Mouse (Mus musculus) MEL (cell line): ENCODE results near the gene Wnt1. TPM values are rescaled to one million over a fixed set of nuclear protein-coding genes. Genes with fewer than 3 reads are reported as not detected.

ENCODE experiments used
- DNase-seq: peaks from one replicate; pipeline ENCODE4 v3.0.0; 2011; ENCODE audit warnings: low read depth, low spot score
- H3K27ac ChIP-seq: 2 replicates; pipeline ENCODE4 v1.5.1; 2012; ENCODE audit warnings: low read depth, mild to moderate bottlenecking, control low read depth, low read length, moderate library complexity; ENCODE audit not compliant: control insufficient read depth
- H3K27me3 ChIP-seq, 2 experiments: fragments of 150-350 bp in 1 of 2; sonication (generic) in 1 of 2; 2 replicates each; pipeline ENCODE4 v1.6.1; 2012; ENCODE audit warnings: low read length in 2 of 2, mild to moderate bottlenecking in 2 of 2, improper control_type of control experiment in 1 of 2, moderate library complexity in 1 of 2; ENCODE audit not compliant: insufficient read depth in 2 of 2, control insufficient read depth in 1 of 2
- H3K36me3 ChIP-seq, 2 experiments: 2 replicates each; pipeline ENCODE4 v1.6.1; 2012 to 2014; ENCODE audit warnings: low read length in 2 of 2, improper control_type of control experiment in 1 of 2, inconsistent platforms in 1 of 2, mild to moderate bottlenecking in 1 of 2; ENCODE audit not compliant: insufficient read depth in 2 of 2, control insufficient read depth in 1 of 2
- H3K4me1 ChIP-seq, 2 experiments: fragments of 150-350 bp in 1 of 2; sonication (generic) in 1 of 2; 2 replicates each; pipeline ENCODE4 v1.6.1; 2012; ENCODE audit warnings: low read length in 2 of 2, improper control_type of control experiment in 1 of 2, mild to moderate bottlenecking in 1 of 2; ENCODE audit not compliant: insufficient read depth in 2 of 2, control insufficient read depth in 1 of 2
- H3K4me3 ChIP-seq, 2 experiments: fragments of 150-350 bp in 1 of 2; sonication (generic) in 1 of 2; 2 replicates each; pipeline ENCODE4 v1.5.1; 2012; ENCODE audit warnings: low read depth in 2 of 2, low read length in 2 of 2, mild to moderate bottlenecking in 2 of 2, moderate library complexity in 2 of 2, control low read depth in 1 of 2, improper control_type of control experiment in 1 of 2; ENCODE audit not compliant: control insufficient read depth in 1 of 2, insufficient read depth in 1 of 2
- H3K79me2 ChIP-seq: 2 replicates; pipeline ENCODE4 v1.6.1; 2012; ENCODE audit warnings: mild to moderate bottlenecking, low read length, moderate library complexity; ENCODE audit not compliant: control insufficient read depth, poor library complexity, insufficient read depth
- H3K9ac ChIP-seq: 2 replicates; pipeline ENCODE4 v1.6.1; 2012; ENCODE audit warnings: low read depth, mild to moderate bottlenecking, control low read depth, low read length, moderate library complexity; ENCODE audit not compliant: control insufficient read depth, poor library complexity, severe bottlenecking
- H3K9me3 ChIP-seq: fragments of 150-350 bp; sonication (generic); replicated peaks from 2 replicates; pipeline ENCODE4 v1.6.1; 2012; ENCODE audit warnings: mild to moderate bottlenecking, low read length, improper control_type of control experiment, moderate library complexity; ENCODE audit not compliant: insufficient read depth
- ELF1 ChIP-seq: IDR thresholded peaks from 2 replicates; pipeline ENCODE4 v1.6.1; 2014; ENCODE audit warnings: low read depth, mild to moderate bottlenecking, inconsistent platforms, low read length, improper control_type of control experiment, moderate library complexity
- EP300 ChIP-seq, 2 experiments: IDR thresholded peaks; 2 replicates each; pipeline ENCODE4 v1.6.1; 2011; ENCODE audit warnings: improper control_type of control experiment in 2 of 2, low read length in 2 of 2, low read depth in 1 of 2, mild to moderate bottlenecking in 1 of 2
- ETS1 ChIP-seq: IDR thresholded peaks from 2 replicates; pipeline ENCODE4 v1.6.1; 2012; ENCODE audit warnings: low read depth, mild to moderate bottlenecking, inconsistent platforms, low read length, improper control_type of control experiment, moderate library complexity
- GATA1 ChIP-seq: IDR thresholded peaks from 2 replicates; pipeline ENCODE4 v1.6.1; 2011; ENCODE audit warnings: low read depth, low read length, improper control_type of control experiment
- HCFC1 ChIP-seq: IDR thresholded peaks from 2 replicates; pipeline ENCODE4 v1.6.1; 2012; ENCODE audit warnings: low read depth, mild to moderate bottlenecking, inconsistent platforms, low read length, improper control_type of control experiment, moderate library complexity
- JUND ChIP-seq: IDR thresholded peaks from 2 replicates; pipeline ENCODE4 v1.6.1; 2011; ENCODE audit warnings: low read depth, mild to moderate bottlenecking, improper control_type of control experiment, low read length
- KAT2A ChIP-seq: conservative IDR thresholded peaks from 2 replicates; pipeline ENCODE4 v1.6.1; 2012; ENCODE audit warnings: low read depth, low read length, improper control_type of control experiment, inconsistent platforms
- MAFK ChIP-seq: IDR thresholded peaks from 2 replicates; pipeline ENCODE4 v1.6.1; 2011; ENCODE audit warnings: low read depth, mild to moderate bottlenecking, low read length, improper control_type of control experiment, borderline replicate concordance
- MAX ChIP-seq: IDR thresholded peaks from 2 replicates; pipeline ENCODE4 v1.6.1; 2011; ENCODE audit warnings: low read length, improper control_type of control experiment
- MAZ ChIP-seq: IDR thresholded peaks from 2 replicates; pipeline ENCODE4 v1.6.1; 2012; ENCODE audit warnings: low read depth, mild to moderate bottlenecking, inconsistent platforms, low read length, improper control_type of control experiment
- MEF2A ChIP-seq: IDR thresholded peaks from 2 replicates; pipeline ENCODE4 v1.6.1; 2014; ENCODE audit warnings: low read depth, mild to moderate bottlenecking, inconsistent platforms, low read length, improper control_type of control experiment; ENCODE audit not compliant: poor library complexity, insufficient replicate concordance, severe bottlenecking; ENCODE audit errors: extremely low read depth
- MXI1 ChIP-seq: IDR thresholded peaks from 2 replicates; pipeline ENCODE4 v1.6.1; 2011; ENCODE audit warnings: mild to moderate bottlenecking, low read depth, low read length, improper control_type of control experiment
- NRF1 ChIP-seq: IDR thresholded peaks from 2 replicates; pipeline ENCODE4 v1.6.1; 2014; ENCODE audit warnings: low read depth, mild to moderate bottlenecking, inconsistent platforms, low read length, improper control_type of control experiment, moderate library complexity; ENCODE audit not compliant: poor library complexity, insufficient read depth, severe bottlenecking
- POLR2A ChIP-seq, 2 experiments: IDR thresholded peaks; 2 replicates each; pipeline ENCODE4 v1.6.1; 2011 to 2012; ENCODE audit warnings: low read length in 2 of 2, mild to moderate bottlenecking in 2 of 2, control low read depth in 1 of 2, improper control_type of control experiment in 1 of 2, low read depth in 1 of 2, moderate library complexity in 1 of 2; ENCODE audit not compliant: control insufficient read depth in 1 of 2, insufficient read depth in 1 of 2, poor library complexity in 1 of 2
- POLR2AphosphoS2 ChIP-seq: IDR thresholded peaks from 2 replicates; pipeline ENCODE4 v1.6.1; 2011; ENCODE audit warnings: low read length, improper control_type of control experiment
- RAD21 ChIP-seq: IDR thresholded peaks from 2 replicates; pipeline ENCODE4 v1.6.1; 2011; ENCODE audit warnings: mild to moderate bottlenecking, low read depth, low read length, improper control_type of control experiment
- SMC3 ChIP-seq: IDR thresholded peaks from 2 replicates; pipeline ENCODE4 v1.6.1; 2011; ENCODE audit warnings: low read depth, low read length, improper control_type of control experiment
- TBP ChIP-seq: IDR thresholded peaks from 2 replicates; pipeline ENCODE4 v1.8.0; 2011; ENCODE audit warnings: low read depth, low read length, improper control_type of control experiment
- TCF12 ChIP-seq: IDR thresholded peaks from 2 replicates; pipeline ENCODE4 v1.6.1; 2014; ENCODE audit warnings: low read depth, mild to moderate bottlenecking, inconsistent platforms, low read length, improper control_type of control experiment, moderate library complexity
- UBTF ChIP-seq: IDR thresholded peaks from 2 replicates; pipeline ENCODE4 v1.6.1; 2012; ENCODE audit warnings: low read depth, mild to moderate bottlenecking, inconsistent platforms, low read length, improper control_type of control experiment, moderate library complexity, borderline replicate concordance; ENCODE audit not compliant: insufficient read depth
- USF1 ChIP-seq: IDR thresholded peaks from 2 replicates; pipeline ENCODE4 v1.6.1; 2014; ENCODE audit warnings: low read depth, mild to moderate bottlenecking, inconsistent platforms, low read length, improper control_type of control experiment, moderate library complexity
- USF2 ChIP-seq, 2 experiments: IDR thresholded peaks; 2 replicates each; pipeline ENCODE4 v1.6.1; 2011 to 2012; ENCODE audit warnings: improper control_type of control experiment in 2 of 2, low read length in 2 of 2, borderline replicate concordance in 1 of 2, inconsistent platforms in 1 of 2, low read depth in 1 of 2, mild to moderate bottlenecking in 1 of 2; ENCODE audit not compliant: insufficient read depth in 1 of 2
- ZC3H11A ChIP-seq: IDR thresholded peaks from 2 replicates; pipeline ENCODE4 v1.6.1; 2012; ENCODE audit warnings: low read depth, mild to moderate bottlenecking, inconsistent platforms, low read length, improper control_type of control experiment
- ZKSCAN1 ChIP-seq: IDR thresholded peaks from 2 replicates; pipeline ENCODE4 v1.6.1; 2012; ENCODE audit warnings: low read depth, mild to moderate bottlenecking, inconsistent platforms, low read length, improper control_type of control experiment, moderate library complexity
- ZNF384 ChIP-seq: IDR thresholded peaks from 2 replicates; pipeline ENCODE4 v1.6.1; 2012; ENCODE audit warnings: low read depth, mild to moderate bottlenecking, inconsistent platforms, low read length, improper control_type of control experiment
- polyA plus RNA-seq, 2 experiments: library from polyadenylated mRNA; stranded (reverse) in 1 of 2; unstranded in 1 of 2; fragments of >175 nt in 1 of 2; fragments of >200 nt in 1 of 2; gene quantifications; 2 replicates each; pipeline versions ENCODE4 v1.2.1 to v1.2.4; 2012; ENCODE audit warnings: low replicate concordance in 2 of 2, low read depth in 1 of 2; ENCODE audit not compliant: insufficient read length in 2 of 2, insufficient read depth in 1 of 2, missing spikeins in 1 of 2
- total RNA-seq: library from RNA; depleted of rRNA; stranded (reverse); fragments of 300-350 nt; gene quantifications from 2 replicates; pipeline ENCODE4 v1.2.3, GENCODE M21; 2012

Gene Wnt1
- total and polyA plus RNA-seq, 3 experiments = not detected

GRCm38 (mm10) chr15:98832161-98833058, 42.8 kb downstream of the Wnt1 start (continued):
- peak; percentile 90 for TF ChIP-seq GATA1
- TF ChIP-seq MXI1 = peak; percentile 62
- TF ChIP-seq MAFK = no peak
- 0 out of 2 replicates have a peak, but pooled peaks have one; percentile 23 for TF ChIP-seq JUND
- peak; percentile 78 for TF ChIP-seq ZNF384

DNA sequence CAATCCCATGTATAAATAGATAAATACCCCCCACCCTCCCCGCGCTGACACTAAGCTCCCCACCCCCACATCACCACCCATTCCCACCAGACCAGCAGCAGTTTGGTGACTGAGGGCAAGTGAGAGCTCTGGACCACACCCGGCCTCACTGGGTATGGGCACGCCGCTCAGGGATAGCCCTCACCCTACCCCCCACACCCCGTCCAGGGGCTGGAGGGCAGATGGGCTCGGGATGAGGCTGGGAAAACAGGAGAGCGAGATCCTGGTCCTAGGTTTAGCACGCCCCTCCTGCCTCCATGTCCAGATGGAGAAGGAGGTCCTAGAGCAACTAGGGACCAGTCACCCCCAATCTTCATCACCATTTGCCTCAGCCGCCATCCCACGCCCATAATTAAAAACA, 43.6 kb downstream of the Wnt1 start:
- H3K4me1 ChIP-seq = peaks cover 15 to 18% of the 10 kb centered on the region in 2 experiments
- H3K36me3 ChIP-seq = peaks cover 9 to 22% of the 10 kb centered on the region in 2 experiments
- peaks cover 20% of the 10 kb centered on the region for H3K79me2 ChIP-seq
- TF ChIP-seq RAD21 (no peak), KAT2A (no peak), USF2 (IDR thresholded peaks at IDR 0.05; ENCODE audit: borderline replicate concordance in 1 of 2, insufficient read depth in 1 of 2, low read depth in 1 of 2, low read length in 2 of 2) (no peak), UBTF (no peak), ETS1 (no peak), ZC3H11A (no peak), MAX (no peak), ELF1 (no peak)
- H3K9ac ChIP-seq = no peak overlapping the region
- H3K9me3 ChIP-seq = no peaks in the 10 kb centered on the region
- no peak overlapping the region for H3K4me3 ChIP-seq
- H3K27ac ChIP-seq = no peak overlapping the region; the same call in 1 of the 2 replicates
- no peak for DNase-seq
- no peaks in the 10 kb centered on the region for H3K27me3 ChIP-seq

- Histone ChIP-seq H3K79me2 (peaks cover 15% of the 10 kb centered on the region), H3K36me3 (peaks cover 13 to 21% of the 10 kb centered on the region in 2 experiments), H3K4me1 (peaks cover 15 to 16% of the 10 kb centered on the region in 2 experiments), H3K9me3 (no peaks in the 10 kb centered on the region), H3K27me3 (no peaks in the 10 kb centered on the region), H3K9ac (no peak overlapping the region), H3K27ac (no peak overlapping the region), H3K4me3 (no peak overlapping the region)
- no peak for TF ChIP-seq EP300 (IDR thresholded peaks at IDR 0.05; ENCODE audit: low read depth in 1 of 2, low read length in 2 of 2)
- TF ChIP-seq USF1 = no peak
- no peak for TF ChIP-seq NRF1
- no peak for TF ChIP-seq POLR2AphosphoS2
- no peak for TF ChIP-seq HCFC1
- TF ChIP-seq MEF2A = no peak
- TF ChIP-seq ZC3H11A = no peak
- TF ChIP-seq ELF1 = no peak
- TF ChIP-seq POLR2A (IDR thresholded peaks at IDR 0.05; ENCODE audit: control insufficient read depth in 1 of 2, insufficient read depth in 1 of 2, low read depth in 1 of 2, low read length in 2 of 2, poor library complexity in 1 of 2) = no peak
- no peak for TF ChIP-seq TCF12
- TF ChIP-seq MAZ = no peak
- no peak for TF ChIP-seq TBP
- no peak for TF ChIP-seq SMC3
- TF ChIP-seq USF2 (IDR thresholded peaks at IDR 0.05; ENCODE audit: borderline replicate concordance in 1 of 2, insufficient read depth in 1 of 2, low read depth in 1 of 2, low read length in 2 of 2) = no peak
- no peak for TF ChIP-seq ZKSCAN1
- TF ChIP-seq ZNF384 = no peak
- DNase-seq = no peak
Observed at GRCm38 (mm10) chr15:98834059-98834458, 44.4 kb downstream of the Wnt1 start.
